In the genomic region with DNA sequence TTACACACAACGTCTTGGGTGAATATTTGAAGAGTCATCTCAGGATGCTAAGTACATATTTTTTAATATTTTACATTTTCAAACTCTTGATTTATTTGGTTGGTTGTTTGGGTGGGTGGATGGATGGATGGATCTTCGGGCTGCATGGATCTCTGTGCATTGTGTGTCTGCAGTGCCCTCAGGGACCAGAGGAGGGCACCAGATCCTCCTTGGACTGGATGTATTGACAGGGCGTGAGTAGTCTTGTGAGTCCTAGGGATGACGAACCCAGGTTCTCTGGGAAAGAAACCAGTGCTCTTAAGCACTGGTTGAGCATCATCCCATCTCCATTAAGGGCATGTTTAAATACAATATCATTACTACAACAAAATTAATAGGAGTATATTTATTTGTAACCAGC, we compare ENCODE assay signal across 18 mouse cellular contexts.
DNase-seq lines count a peak whose midpoint lies in the region; ATAC-seq and TF ChIP-seq lines count a peak whose summit lies in the region.
"Had no signal": no experiment of that assay in that cellular context is flagged by ENCODE, and none has a peak within 500 bp of the region (broad histone marks: within the 10 kb centered on the region; RNA-seq: fewer than 3 reads in every experiment).

No protein-coding gene starts in this region.

- H3K36me3 ChIP-seq in hindbrain, embryonic 11.5 days (ENCODE audit: control insufficient read depth, insufficient read depth, low read length), result no peaks in the 10 kb centered on the region
- no peaks in the 10 kb centered on the region for H3K36me3 ChIP-seq in hindbrain, embryonic 14.5 days (replicated peaks; ENCODE audit: control insufficient read depth, insufficient read depth)
- no peaks in the 10 kb centered on the region for H3K36me3 ChIP-seq in lung, embryonic 14.5 days (ENCODE audit: insufficient read depth)
- H3K36me3 ChIP-seq in stomach, postnatal 0 days (ENCODE audit: control insufficient read depth, insufficient read depth, low read length), result no peaks in the 10 kb centered on the region
- H3K36me3 ChIP-seq: forebrain, embryonic 15.5 days; limb, embryonic 13.5 days; lung, embryonic 15.5 days; midbrain, embryonic 10.5 days had no signal

- 84% methylated on average over 4 of the region's 4 CpGs for WGBS in hindbrain, embryonic 11.5 days
- 81% methylated on average over 4 of the region's 4 CpGs for WGBS in hindbrain, embryonic 14.5 days
- WGBS in lung, embryonic 14.5 days, result 71% methylated on average over 4 of the region's 4 CpGs
- 68% methylated on average over 4 of the region's 4 CpGs for WGBS in stomach, postnatal 0 days

- ATAC-seq in hindbrain, embryonic 11.5 days (ENCODE audit: low FRiP score), result no peak
- no peak for ATAC-seq in hindbrain, embryonic 14.5 days (ENCODE audit: low FRiP score)
- no peak for ATAC-seq in lung, embryonic 14.5 days (ENCODE audit: insufficient read depth)
- no peak for ATAC-seq in stomach, postnatal 0 days (ENCODE audit: low FRiP score, low TSS enrichment)
- ATAC-seq: forebrain, embryonic 15.5 days had no signal

- no peaks in the 10 kb centered on the region for H3K9me3 ChIP-seq in hindbrain, embryonic 11.5 days (ENCODE audit: control insufficient read depth, low read length)
- H3K9me3 ChIP-seq in hindbrain, embryonic 14.5 days (ENCODE audit: control insufficient read depth, low read length), result no peaks in the 10 kb centered on the region
- H3K9me3 ChIP-seq in lung, embryonic 14.5 days (ENCODE audit: low read depth, low read length), result no peaks in the 10 kb centered on the region
- H3K9me3 ChIP-seq in stomach, postnatal 0 days (ENCODE audit: control insufficient read depth, low read length), result no peaks in the 10 kb centered on the region
- H3K9me3 ChIP-seq: forebrain, embryonic 15.5 days; limb, embryonic 13.5 days; lung, embryonic 15.5 days; midbrain, embryonic 10.5 days had no signal

- no peak for TF ChIP-seq EP300 in stomach, postnatal 0 days (optimal IDR thresholded peaks at IDR 0.05)

- H3K9ac ChIP-seq in hindbrain, embryonic 11.5 days (ENCODE audit: low read depth, low read length), result no peak overlapping the region
- H3K9ac ChIP-seq in hindbrain, embryonic 14.5 days, result no peak overlapping the region
- no peak overlapping the region for H3K9ac ChIP-seq in lung, embryonic 14.5 days
- H3K9ac ChIP-seq in stomach, postnatal 0 days (ENCODE audit: low read length), result no peak overlapping the region
- H3K9ac ChIP-seq: forebrain, embryonic 15.5 days; limb, embryonic 13.5 days; lung, embryonic 15.5 days had no signal

- H3K4me3 ChIP-seq in hindbrain, embryonic 11.5 days (ENCODE audit: low read depth, low read length), result no peak overlapping the region
- H3K4me3 ChIP-seq in hindbrain, embryonic 14.5 days (replicated peaks; ENCODE audit: low read length), result no peak overlapping the region
- no peak overlapping the region for H3K4me3 ChIP-seq in lung, embryonic 14.5 days (ENCODE audit: low read depth, low read length)
- H3K4me3 ChIP-seq in stomach, postnatal 0 days (ENCODE audit: low read depth, low read length), result no peak overlapping the region
- H3K4me3 ChIP-seq: forebrain, embryonic 15.5 days; limb, embryonic 13.5 days; lung, embryonic 15.5 days; midbrain, embryonic 10.5 days; myocyte had no signal

- no peaks in the 10 kb centered on the region for H3K4me1 ChIP-seq in hindbrain, embryonic 11.5 days (replicated peaks; ENCODE audit: control insufficient read depth, insufficient read depth, low read length)
- no peaks in the 10 kb centered on the region for H3K4me1 ChIP-seq in hindbrain, embryonic 14.5 days (replicated peaks; ENCODE audit: control insufficient read depth, insufficient read depth, low read length)
- no peaks in the 10 kb centered on the region for H3K4me1 ChIP-seq in lung, embryonic 14.5 days (ENCODE audit: insufficient read depth)
- H3K4me1 ChIP-seq in stomach, postnatal 0 days (replicated peaks; ENCODE audit: control insufficient read depth, insufficient read depth), result no peaks in the 10 kb centered on the region
- H3K4me1 ChIP-seq: forebrain, embryonic 15.5 days; limb, embryonic 13.5 days; lung, embryonic 15.5 days; midbrain, embryonic 10.5 days had no signal

- no peak overlapping the region for H3K27ac ChIP-seq in hindbrain, embryonic 11.5 days (ENCODE audit: low read depth, low read length)
- H3K27ac ChIP-seq in hindbrain, embryonic 14.5 days, result no peak overlapping the region
- no peak overlapping the region for H3K27ac ChIP-seq in lung, embryonic 14.5 days (ENCODE audit: low read depth)
- no peak overlapping the region for H3K27ac ChIP-seq in stomach, postnatal 0 days (replicated peaks)
- H3K27ac ChIP-seq: forebrain, embryonic 15.5 days; limb, embryonic 13.5 days; lung, embryonic 15.5 days; midbrain, embryonic 10.5 days had no signal

- H3K4me2 ChIP-seq in hindbrain, embryonic 11.5 days (replicated peaks; ENCODE audit: low read depth, low read length), result no peak overlapping the region
- H3K4me2 ChIP-seq in hindbrain, embryonic 14.5 days (replicated peaks), result no peak overlapping the region
- H3K4me2 ChIP-seq in lung, embryonic 14.5 days, result no peak overlapping the region
- H3K4me2 ChIP-seq in stomach, postnatal 0 days (replicated peaks; ENCODE audit: low read depth), result no peak overlapping the region
- H3K4me2 ChIP-seq: forebrain, embryonic 15.5 days; limb, embryonic 13.5 days; lung, embryonic 15.5 days had no signal

- H3K27me3 ChIP-seq in hindbrain, embryonic 11.5 days (ENCODE audit: control insufficient read depth, insufficient read depth, low read length), result no peaks in the 10 kb centered on the region
- H3K27me3 ChIP-seq in hindbrain, embryonic 14.5 days (ENCODE audit: control insufficient read depth, insufficient read depth, low read length), result no peaks in the 10 kb centered on the region
- no peaks in the 10 kb centered on the region for H3K27me3 ChIP-seq in lung, embryonic 14.5 days (ENCODE audit: insufficient read depth, low read length)
- no peaks in the 10 kb centered on the region for H3K27me3 ChIP-seq in stomach, postnatal 0 days (ENCODE audit: control insufficient read depth, insufficient read depth, low read length)
- H3K27me3 ChIP-seq: forebrain, embryonic 15.5 days; limb, embryonic 13.5 days; lung, embryonic 15.5 days had no signal

- peak; percentile 19; the same call in 1 of the 2 replicates for TF ChIP-seq CTCF in lung, embryonic 14.5 days (IDR thresholded peaks at IDR 0.05; ENCODE audit: low read depth)
- peak; percentile 34 for TF ChIP-seq CTCF in stomach, postnatal 0 days (IDR thresholded peaks at IDR 0.05; ENCODE audit: low read depth)

- DNase-seq in hindbrain, embryonic 11.5 days (ENCODE audit: low spot score), result peak; percentile 3
- DNase-seq in hindbrain, embryonic 14.5 days (ENCODE audit: low spot score), result no peak
- DNase-seq in lung, embryonic 14.5 days, result peak; percentile 2
- DNase-seq in lung, postnatal 4 days, result no peak
- DNase-seq in R1 (ENCODE audit: low read depth, low spot score), result peak; percentile 56
- no peak for DNase-seq in stomach, postnatal 0 days (ENCODE audit: low spot score)
- no peak for DNase-seq in thymus, postnatal 10 days (ENCODE audit: low spot score in 2 of 2)
- no peak for DNase-seq in spleen, adult 12 weeks (ENCODE audit: low spot score)
- DNase-seq: adrenal gland, postnatal 10 days; B cell, adult 2 months; gastrocnemius, postnatal 10 days; heart, postnatal 36 days; thymus, postnatal 36 days had no signal

Comparison
In these comparisons a context has a peak if more than half of its experiments do, and no peak if none do; other contexts are left out.
1. DNase-seq: peak in hindbrain, embryonic 11.5 days (single experiment), lung, embryonic 14.5 days (single experiment) and R1 (single experiment); none in hindbrain, embryonic 14.5 days (single experiment), lung, postnatal 4 days (0 of 2), stomach, postnatal 0 days (single experiment), thymus, postnatal 10 days (0 of 2) and spleen, adult 12 weeks (single experiment).